Mouse (Mus musculus) common myeloid progenitor, adult 5-6 weeks (primary cell): Measurements from ENCODE around the gene Nxpe4. TPM values are rescaled to one million over a fixed set of nuclear protein-coding genes. Genes with fewer than 3 reads are reported as not detected.
A peak's percentile ranks its signal among the peaks of the same experiment; 100 is the strongest.
"Not testable (repeated sequence)": the region's sequence is repeated elsewhere in the genome, so short reads cannot be mapped to it uniquely, and the experiment has no call there.

ENCODE experiments used
- ATAC-seq: replicated peaks from 2 replicates; pipeline ENCODE4 v1.8.0; 2016; ENCODE audit warnings: low read depth, mild to moderate bottlenecking, moderate TSS enrichment, inconsistent platforms; ENCODE audit not compliant: poor library complexity, severe bottlenecking
- total RNA-seq: library from RNA; stranded (forward); fragments of 200-1000, 187-1606 nt; gene quantifications from 2 replicates; pipeline ENCODE4 v1.2.3, GENCODE M21; 2017

Nxpe4 gene
- total RNA-seq, 1 experiment from 2014 or later = 5.0 TPM

DNA sequence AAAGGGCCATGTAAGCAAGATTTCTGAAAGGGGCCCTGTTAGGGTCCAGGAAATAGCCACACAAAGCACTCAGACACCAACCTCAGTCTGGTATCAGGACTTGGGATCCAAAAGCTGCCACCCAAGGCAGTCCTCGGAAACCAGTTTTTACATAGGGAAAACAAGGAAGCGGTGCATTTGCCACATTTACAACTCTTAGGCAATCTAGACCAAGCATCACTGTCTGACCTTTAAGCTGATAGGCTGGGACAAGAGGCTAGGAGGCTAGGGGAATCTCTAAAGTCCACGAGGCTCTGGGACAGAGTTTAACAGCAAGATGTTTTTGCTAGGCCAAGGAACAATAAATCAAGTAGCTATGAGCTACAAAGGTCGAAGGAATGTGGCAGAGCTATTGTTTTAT, 226.6 kb downstream of the Nxpe4 start:
- ATAC-seq = no peak

DNA sequence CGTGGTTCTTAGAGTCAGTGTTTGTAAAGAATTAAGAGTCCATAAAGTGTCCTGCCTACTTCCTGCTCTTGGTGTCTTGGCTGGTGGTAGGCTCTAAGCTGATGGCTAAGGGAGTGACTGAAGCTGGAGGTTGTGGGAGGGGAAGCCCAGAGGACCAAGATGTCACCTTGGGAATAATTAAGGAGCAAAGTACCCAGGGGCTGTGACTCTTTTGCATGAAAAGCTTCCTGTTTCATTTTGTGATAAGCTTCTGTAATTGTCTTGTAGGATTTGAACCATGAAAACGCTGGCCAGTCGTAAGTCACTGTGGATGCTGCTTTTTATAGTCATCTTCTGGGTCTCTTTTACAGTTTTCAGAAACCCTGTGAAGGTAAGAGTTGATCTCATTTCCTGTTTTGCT, 228.2 kb downstream of the Nxpe4 start:
- no peak for ATAC-seq

DNA sequence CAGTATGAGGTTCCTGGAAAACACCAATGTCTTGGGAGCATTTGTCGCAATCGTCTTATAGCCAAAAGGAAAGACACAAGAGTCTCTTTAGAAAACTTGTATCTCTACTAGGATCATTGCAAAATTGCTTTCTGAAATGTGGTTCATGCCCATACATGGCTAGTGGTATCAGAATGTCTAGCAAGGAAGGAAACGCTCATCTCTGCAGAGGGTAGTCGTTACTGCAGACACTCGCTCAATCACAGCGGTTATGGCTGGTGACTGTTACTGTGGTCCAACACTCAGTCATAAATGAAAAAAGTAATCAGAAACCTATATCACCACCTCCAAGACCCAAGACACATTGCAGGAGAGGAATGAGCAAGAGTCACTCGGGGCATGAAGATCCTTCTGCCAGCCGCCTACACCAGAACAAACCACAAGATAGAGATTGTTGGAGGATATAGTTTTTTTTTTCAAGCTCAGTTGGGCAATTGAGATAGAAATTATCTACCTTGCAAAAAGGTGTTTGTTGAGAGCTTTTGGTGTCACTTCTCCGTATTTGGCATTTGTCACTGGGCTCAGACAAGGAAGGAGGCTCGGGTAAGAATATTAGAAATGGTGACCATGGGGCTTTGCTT, 241.9 kb downstream of the Nxpe4 start:
- ATAC-seq = peak; percentile 50

DNA sequence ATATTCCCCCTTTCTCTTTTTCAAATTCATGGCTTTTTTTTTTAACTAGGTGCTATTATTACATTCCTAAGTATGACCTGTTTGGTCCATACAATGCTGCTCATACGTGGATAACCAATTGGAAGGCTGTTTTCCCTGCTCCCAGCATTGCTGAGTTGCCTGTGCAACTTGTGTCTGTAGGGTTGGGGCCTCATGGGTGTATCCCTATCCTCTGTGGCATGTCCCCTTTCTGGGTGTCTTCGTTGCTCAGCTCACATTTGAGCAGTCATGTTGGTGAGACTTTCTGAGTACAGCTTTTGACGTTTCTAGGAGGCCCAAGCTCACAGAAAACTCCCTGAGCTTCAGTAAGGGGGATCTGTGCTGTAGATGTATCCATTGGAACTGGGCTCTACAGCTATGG, 242.9 kb downstream of the Nxpe4 start:
- ATAC-seq = no peak

DNA sequence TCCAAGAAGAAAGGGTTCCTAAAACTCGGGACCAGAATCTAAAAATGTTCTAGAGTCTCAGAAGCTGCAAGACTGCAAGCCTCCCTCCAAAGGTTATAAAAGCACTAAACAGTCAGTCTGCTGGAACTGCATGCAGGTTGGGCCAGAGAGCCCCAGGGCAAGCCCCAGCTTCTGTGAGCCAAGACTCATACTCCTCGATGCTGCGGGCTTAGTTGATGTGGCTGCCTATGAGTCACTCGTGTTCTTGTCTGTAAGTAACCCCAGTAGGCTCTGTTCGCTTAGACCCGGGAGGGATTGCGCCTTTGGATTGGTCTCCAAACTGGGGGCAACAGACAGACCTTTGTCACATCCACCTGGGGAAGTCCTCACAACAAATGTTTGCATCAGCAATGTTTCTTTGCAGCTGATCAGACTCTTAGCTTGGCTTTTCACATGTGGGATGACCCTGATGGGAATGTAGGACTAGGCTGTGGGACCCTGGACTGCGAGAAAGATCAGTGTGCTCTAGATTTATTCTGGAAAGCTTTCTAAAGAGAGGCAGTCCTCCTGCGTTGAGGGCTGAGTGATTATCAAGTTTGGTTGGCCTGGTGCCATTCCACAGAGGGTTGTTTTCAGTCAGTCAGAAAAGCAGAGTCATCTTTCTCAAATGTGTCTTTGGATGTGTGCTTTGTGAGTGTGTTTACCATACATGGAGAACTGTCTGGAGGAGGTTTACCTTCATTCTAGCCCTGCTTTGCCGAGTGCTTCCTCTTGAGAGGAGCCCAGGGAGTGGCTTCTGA, 245.9 kb downstream of the Nxpe4 start:
- peak; percentile 50 for ATAC-seq

DNA sequence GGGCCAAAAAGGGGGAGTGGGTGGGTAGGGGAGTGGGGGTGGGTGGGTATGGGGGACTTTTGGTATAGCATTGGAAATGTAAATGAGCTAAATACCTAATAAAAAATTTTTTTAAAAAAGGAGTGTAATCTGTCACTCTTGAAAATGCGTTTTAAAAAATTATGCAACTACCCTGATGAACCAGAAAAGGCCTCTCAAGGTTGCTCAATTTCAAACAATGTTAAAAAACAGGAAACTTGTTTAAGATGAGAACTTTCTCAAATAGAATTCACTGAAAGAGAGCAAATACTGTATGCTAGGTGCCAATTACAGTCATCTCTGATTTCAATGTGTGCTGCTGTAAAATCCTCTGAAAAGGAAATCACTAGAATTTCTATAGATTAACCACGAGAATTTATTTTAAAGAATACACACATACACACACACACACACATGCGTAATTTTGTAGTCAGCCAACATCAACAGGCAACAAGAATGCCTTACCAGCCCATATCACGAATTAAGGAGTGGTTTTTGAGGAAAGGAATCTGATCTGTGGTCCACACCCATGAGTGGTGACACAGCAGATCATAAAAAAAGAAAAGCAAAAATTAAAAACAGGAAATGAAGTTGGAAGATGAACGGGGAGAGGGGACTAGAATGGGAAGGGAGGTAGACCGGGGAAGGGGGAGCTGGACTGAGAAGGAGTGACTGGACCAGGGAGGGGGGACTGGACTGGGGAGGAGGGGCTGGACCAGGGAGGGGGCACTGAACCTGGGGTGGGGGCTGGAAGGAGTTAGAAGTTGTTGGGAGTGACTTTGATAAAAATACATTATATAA, 248.6 kb downstream of the Nxpe4 start:
- peak; percentile 71 for ATAC-seq

DNA sequence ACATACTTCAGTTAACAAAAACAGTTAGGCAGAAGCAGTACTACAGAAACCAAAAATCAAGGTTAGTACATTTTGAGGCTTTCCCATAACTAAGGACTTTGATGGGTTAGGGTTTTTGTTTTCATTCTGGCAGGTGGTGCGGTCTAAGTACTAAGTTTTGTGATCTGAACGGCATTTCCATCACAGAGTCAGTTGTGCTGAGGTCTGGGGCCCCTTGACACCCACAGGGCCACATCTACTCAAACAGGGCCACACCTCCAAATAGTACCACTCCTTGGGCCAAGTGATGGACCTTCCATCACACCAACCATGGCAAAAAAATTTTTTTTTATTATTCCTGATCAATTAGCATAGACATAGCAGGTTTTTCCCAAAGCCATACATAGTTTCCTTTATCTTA, 251.8 kb downstream of the Nxpe4 start:
- no peak for ATAC-seq

DNA sequence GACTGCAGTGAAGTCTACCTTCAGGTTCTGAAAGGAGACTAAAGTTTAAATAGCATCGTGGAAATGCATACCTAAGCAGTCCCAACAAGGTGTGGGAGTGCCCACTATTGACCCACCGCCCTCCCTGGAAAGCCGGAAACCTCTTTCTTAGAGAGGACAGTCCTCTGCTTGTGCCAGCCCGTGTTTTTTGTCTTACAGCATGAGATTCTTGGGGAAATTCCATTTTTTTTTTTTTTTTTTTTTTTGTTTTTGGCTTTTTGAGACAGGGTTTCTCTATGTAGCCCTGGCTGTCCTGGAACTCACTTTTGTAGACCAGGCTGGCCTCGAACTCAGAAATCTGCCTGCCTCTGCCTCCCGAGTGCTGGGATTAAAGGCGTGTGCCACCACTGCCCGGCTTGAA, 255.5 kb downstream of the Nxpe4 start:
- ATAC-seq = not testable (repeated sequence)

DNA sequence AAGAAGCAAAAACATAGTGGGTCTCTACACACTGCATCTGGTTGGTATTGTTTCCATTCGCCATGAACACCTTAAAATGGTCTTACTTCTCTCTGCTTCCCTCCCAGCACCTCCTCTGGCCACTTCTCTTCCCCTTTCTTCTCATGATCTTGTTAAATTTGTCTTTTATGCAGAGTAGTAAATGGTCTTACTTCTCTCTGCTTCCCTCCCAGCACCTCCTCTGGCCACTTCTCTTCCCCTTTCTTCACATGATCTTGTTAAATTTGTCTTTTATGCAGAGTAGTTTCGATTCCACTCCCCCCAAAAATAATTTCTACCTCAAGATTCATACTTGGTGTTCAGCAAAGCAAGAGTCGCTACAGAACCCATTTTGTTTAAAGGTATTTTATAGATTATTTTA, 256.2 kb downstream of the Nxpe4 start:
- peak; percentile 65 for ATAC-seq

DNA sequence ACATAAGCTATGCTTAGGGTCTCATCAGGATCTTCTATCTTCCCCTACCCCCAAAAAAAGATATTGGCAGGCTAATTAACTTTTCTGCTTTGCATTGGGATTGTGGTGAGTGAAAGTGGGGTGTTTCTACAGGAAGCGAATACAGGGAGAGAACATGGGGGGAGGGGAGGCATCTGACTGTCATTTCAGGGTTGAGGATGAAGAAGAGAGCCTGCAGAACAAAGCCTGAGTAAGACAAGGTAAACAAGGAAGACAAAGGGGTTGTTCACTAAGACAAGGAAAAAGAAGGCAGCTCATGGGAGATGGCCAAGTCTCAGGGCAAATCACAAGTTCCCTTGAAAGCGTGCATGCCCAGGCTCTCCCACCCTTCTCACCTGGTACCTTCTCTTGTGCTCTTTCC, 256.6 kb downstream of the Nxpe4 start:
- ATAC-seq = no peak

DNA sequence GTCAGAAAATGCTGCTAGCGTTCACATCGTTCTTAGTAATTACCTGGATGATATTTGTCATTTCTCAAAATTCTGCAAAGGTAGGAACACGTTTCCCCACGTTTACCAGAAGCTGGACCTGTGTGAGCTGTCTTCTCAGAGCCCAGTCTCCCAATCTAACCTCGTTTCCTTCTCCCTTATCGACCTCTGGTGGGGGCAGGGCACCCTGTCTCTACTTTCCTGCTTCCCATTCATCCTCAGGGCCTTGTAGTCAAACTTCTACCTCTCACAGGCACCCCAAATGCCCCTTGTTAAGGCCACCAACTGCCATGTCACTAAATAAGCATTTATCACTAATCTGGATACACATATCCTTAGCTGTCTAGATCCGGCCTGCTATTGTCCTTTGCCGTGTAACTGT, 257.0 kb downstream of the Nxpe4 start:
- ATAC-seq = no peak

DNA sequence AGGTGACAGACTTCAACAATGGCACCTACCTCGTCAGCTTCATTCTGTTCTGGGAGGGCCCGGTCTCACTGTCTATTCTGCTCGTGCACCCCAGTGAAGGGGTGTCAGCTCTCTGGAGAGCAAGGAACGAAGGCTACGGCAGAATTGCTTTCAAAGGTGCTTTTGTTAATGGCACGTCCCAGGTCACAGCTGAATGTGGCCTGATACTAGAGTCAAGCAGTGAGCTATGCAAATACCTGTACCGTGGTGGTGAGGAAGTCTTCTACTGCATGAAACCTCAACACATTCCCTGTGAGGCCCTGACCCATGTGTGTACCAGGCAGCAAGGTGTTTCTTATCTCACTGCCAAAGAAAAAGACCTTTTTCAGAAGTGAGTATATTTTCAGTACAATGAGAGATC, 258.6 kb downstream of the Nxpe4 start:
- ATAC-seq = no peak

DNA sequence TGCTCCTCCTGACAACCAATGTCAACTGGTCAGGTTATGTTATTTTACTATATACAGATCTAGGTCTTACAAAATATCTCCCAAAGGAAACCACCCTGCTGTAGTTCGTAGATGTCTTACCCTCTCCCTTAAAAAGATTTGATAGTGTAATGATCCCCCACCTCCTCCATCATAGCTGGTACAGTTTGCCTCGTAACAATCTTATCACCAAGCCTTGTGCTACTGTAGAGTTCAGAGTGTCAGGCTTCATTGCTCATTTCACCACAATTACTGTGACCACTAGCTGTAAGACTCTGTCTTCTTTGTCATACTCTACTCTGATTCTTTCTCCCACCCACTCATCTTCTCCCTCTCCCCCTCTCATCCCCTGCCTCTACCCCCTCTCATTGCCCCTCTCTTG, 259.2 kb downstream of the Nxpe4 start:
- no peak for ATAC-seq

DNA sequence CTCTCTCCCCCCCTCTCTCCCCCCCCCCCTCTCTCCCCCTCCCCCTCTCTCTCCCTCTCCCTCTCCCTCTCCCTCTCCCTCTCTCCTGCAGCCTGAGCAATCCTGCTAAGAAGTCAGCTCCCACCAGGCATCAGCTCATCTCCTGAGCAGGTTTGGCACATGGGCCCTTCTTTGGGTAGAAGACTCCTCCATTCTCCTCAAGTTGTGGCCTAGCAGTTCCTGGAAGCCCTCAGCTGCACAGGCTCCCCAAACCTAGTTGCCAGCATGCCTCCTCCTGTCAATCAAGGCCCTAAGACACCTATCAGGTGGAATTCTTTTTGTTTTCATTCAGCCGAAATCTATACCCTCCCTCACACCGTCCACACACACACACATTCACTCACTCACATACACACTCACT, 259.7 kb downstream of the Nxpe4 start:
- no peak for ATAC-seq

DNA sequence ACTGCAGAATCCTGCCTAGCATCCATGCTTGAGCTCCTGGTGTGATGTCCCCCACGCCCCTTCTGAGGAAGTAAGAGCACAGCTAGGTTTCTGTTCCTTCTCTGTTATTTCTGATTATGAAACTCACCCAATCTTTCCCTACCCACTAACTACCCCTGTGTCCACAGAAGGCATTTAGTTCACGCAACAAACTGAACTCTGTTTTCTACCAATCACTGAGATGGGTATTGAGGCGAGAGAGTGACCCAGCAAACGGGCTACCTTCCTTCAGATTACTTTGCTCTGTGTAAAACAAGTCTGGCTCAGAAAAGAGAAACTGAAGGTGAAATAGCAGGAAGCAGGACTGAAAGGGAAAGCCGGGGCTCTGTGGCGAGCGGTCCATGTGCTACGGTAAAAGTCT, 260.6 kb downstream of the Nxpe4 start:
- ATAC-seq = peak; percentile 87

DNA sequence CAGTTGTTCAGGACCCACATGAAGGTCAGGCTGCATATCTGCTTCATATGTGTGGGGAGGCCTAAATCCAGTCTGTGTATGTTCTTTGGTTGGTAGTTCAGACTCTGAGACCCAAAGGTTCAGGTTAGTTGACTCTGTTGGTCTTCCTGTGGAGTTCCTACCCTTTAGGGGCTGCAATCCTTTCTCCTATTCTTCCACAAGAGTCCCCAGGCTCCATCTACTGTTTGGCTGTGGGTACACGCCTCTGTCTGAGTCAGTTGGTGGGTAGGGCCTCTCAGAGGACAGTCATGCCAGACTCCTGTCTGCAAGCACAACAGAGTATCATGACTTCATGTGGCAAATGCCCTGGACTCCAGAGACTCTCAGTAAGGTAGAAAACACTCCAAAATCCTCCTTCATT, 261.4 kb downstream of the Nxpe4 start:
- no peak for ATAC-seq

DNA sequence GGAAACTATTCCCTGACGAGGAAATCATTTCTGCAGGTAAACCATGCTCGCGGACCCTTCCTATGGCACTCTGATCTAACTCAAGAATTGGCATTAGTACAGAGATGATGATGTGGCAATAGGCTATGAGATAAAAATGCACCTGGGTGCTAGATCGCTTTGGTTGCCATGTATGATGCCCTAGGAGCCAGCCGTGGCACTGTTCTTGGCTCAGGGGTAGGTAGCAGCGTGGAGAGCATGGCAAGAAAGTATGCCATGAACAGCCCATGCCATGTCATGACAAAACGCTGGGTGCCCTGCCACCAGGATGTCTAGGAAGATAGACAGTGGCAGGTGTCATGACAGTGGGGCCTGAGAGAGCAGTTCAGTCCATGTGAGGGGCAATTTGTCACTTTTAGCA, 265.4 kb downstream of the Nxpe4 start:
- ATAC-seq = no peak

DNA sequence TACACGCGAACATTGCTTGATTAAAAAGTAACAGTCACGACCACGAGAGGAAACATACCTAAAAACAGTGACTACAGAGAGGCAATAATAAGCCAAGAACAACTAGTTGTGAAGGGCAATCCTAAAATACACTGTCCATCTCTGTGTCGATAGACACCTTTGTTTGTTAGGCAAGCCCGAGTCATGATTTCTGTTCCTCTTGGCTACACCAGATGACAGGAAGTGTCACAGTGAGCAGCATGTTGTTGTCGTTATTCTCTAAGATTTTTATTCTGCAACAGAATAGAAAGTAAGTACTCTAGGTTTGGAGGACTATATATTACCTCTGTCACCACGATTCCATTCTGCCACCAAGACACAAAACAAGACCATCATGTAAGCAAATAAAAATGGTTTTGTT, 270.6 kb downstream of the Nxpe4 start:
- peak; percentile 69; the same call in 1 of the 2 replicates for ATAC-seq

DNA sequence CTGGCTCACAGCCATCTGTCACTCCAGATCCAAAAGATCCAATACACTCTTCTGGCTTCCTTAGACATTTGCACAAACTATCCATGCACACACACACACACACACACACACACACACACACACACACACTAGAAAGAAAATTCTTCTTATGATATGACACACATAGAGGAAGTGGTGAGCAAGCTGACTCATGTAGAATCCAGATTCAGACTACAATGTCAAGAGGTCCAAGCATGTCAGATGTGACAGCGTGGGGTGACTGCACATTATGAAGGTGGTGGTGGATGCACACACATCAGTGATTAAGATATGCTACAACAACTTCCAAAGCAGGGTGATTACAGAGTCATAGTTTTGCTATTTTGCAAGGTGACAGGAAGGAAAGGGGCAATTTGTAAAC, 282.1 kb downstream of the Nxpe4 start:
- ATAC-seq = peak; percentile 67

DNA sequence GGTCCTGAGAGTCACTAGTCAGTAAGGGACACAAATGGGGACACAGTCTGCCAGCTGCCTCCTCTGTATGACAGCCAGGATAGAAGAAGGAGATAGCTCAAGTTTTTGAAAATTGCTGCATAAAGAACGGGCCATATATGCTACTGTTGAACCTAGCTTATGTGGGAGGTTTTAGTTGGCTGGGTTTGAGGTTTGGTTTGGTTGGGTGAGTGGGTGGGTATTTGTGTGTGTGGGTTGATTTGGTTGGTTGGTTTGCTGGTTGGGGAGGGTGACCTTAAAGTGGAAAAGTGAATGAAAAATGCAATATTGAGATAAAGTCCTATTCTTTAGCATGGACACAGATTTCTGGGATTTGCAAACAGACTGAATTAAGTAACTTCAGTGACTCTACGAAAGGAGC, 283.0 kb downstream of the Nxpe4 start:
- ATAC-seq = no peak

DNA sequence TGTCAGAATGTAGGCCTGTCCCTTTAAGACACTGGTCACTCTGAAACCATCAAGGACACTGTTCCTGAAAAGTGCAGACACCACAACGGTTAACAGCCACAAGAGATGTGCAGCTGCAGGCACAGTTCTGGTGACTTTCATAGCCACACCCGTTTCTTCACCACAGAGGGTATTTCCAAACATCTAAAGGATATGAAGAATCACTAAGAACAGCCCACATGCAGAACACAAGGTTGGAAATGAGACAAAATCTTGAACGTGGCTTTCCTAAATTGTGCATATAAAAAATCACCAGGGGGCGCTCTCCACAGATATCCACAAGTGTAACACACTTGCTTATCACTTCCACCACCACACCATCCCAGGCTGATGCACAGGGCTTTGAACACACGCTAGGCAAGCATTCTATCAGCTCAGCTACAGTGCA, 286.0 kb downstream of the Nxpe4 start:
- peak; percentile 88 for ATAC-seq
